Mouse (Mus musculus) lung, postnatal 0 days (tissue): Measurements from ENCODE around the gene Icam1. TPM values are rescaled to one million over a fixed set of nuclear protein-coding genes. Genes with fewer than 3 reads are reported as not detected.

Experiments
- ATAC-seq: fragments of 200-750 bp; cut with Nextera tagmentation; 2 replicates; pipeline ENCODE4 v1.8.0; 2017; ENCODE audit warnings: moderate library complexity
- DNase-seq: peaks from one replicate; pipeline ENCODE4 v3.0.0-alpha.2; 2016; ENCODE audit warnings: low spot score
- H3K27ac ChIP-seq: fragments of 300-500 bp; sonication (generic); 2 replicates; pipeline ENCODE4 v1.5.1; 2014; ENCODE audit warnings: antibody characterized with exemption, mild to moderate bottlenecking, low read length, mixed read lengths
- H3K27me3 ChIP-seq: fragments of 300-500 bp; sonication (generic); replicated peaks from 2 replicates; pipeline ENCODE4 v1.6.1; 2014; ENCODE audit warnings: low read length, mixed read lengths; ENCODE audit not compliant: insufficient read depth
- H3K36me3 ChIP-seq: fragments of 300-500 bp; sonication (generic); 2 replicates; pipeline ENCODE4 v1.6.1; 2014; ENCODE audit warnings: low read length, mixed read lengths; ENCODE audit not compliant: insufficient read depth
- H3K4me1 ChIP-seq: fragments of 300-500 bp; sonication (generic); 2 replicates; pipeline ENCODE4 v1.6.1; 2014; ENCODE audit warnings: antibody characterized with exemption, low read depth, low read length, mixed read lengths; ENCODE audit not compliant: insufficient read depth
- H3K4me2 ChIP-seq: fragments of 300-500 bp; sonication (generic); replicated peaks from 2 replicates; pipeline ENCODE4 v1.6.1; 2014; ENCODE audit warnings: low read depth, mild to moderate bottlenecking, low read length, moderate library complexity, mixed read lengths
- H3K4me3 ChIP-seq: fragments of 300-500 bp; sonication (generic); 2 replicates; pipeline ENCODE4 v1.5.1; 2014; ENCODE audit warnings: low read depth, low read length
- H3K9ac ChIP-seq: fragments of 300-500 bp; sonication (generic); replicated peaks from 2 replicates; pipeline ENCODE4 v1.6.1; 2014; ENCODE audit warnings: low read depth, mild to moderate bottlenecking
- H3K9me3 ChIP-seq: fragments of 300-500 bp; sonication (generic); 2 replicates; pipeline ENCODE4 v1.6.1; 2016; ENCODE audit warnings: low read length, mixed read lengths
- CTCF ChIP-seq: IDR thresholded peaks from 2 replicates; pipeline ENCODE4 v1.5.1; 2016; ENCODE audit warnings: antibody characterized with exemption, mild to moderate bottlenecking
- EP300 ChIP-seq: IDR thresholded peaks from 2 replicates; pipeline ENCODE4 v1.6.1; 2016; ENCODE audit warnings: antibody characterized with exemption, mild to moderate bottlenecking, control low read depth
- WGBS: fragments of 180-500 bp; shearing (Covaris S2); extraction: QIAGEN DNeasy Blood & Tissue Kit; methylation state at CpG from one replicate; pipeline ENCODE4 v1.1.7; 2014; 5-methylcytosine and 5-hydroxymethylcytosine counted together
- polyA plus RNA-seq: library from polyadenylated mRNA; unstranded; fragments of >200 nt; fragmentation: Nextera tagmentation; extraction: Ambion mirVana; gene quantifications from 2 replicates; pipeline ENCODE4 v1.2.1, GENCODE M21; 2015

Icam1 gene
- polyA plus RNA-seq, 1 experiment from 2014 or later: 236 TPM

DNA sequence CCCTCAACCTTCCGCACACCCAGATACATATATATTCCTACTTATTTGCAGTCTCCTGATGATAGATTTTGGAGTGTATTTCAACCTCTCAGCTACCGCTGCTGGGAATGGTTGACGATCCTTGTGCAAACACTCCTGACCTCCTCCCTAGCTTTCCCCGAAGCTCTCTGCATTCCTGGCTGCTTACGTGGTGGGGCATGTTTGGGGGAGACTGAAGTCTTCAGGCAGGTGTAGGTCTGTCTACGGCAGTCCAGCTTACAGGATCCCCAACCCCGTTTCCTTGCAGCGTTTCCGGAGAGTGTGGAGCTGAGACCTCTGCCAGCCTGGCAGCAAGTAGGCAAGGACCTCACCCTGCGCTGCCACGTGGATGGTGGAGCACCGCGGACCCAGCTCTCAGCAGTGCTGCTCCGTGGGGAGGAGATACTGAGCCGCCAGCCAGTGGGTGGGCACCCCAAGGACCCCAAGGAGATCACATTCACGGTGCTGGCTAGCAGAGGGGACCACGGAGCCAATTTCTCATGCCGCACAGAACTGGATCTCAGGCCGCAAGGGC lies 9.5 kb downstream of the Icam1 start:
- WGBS: 50% methylated on average over 19 of the region's 19 CpGs
- Histone ChIP-seq H3K9me3 (no peaks in the 10 kb centered on the region), H3K4me2 (peak overlapping the region; percentile 55), H3K9ac (peak overlapping the region; percentile 69), H3K27ac (peak overlapping the region; percentile 97), H3K27me3 (0 out of 2 replicates have a peak, but pooled peaks cover 2% of the 10 kb centered on the region), H3K4me1 (0 out of 2 replicates have a peak, but pooled peaks cover 7% of the 10 kb centered on the region), H3K36me3 (0 out of 2 replicates have a peak, but pooled peaks cover 9% of the 10 kb centered on the region), H3K4me3 (peak overlapping the region; percentile 38)
- ATAC-seq: peak; percentile 84
- DNase-seq: peak; percentile 95
- no peak for TF ChIP-seq CTCF
- TF ChIP-seq EP300: peak; percentile 99

DNA sequence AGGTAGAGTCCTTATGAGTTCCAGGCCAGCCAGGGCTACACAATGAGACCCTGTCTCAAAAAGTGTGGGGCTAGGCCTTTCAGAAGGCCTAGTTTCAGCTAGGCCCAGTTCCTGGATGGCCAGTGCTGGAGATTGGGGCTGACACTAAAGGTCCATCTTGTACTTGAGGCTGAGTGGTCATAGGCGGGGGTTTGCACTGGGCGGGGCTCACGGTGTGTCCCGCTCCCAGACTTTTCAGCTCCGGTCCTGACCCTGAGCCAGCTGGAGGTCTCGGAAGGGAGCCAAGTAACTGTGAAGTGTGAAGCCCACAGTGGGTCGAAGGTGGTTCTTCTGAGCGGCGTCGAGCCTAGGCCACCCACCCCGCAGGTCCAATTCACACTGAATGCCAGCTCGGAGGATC lies 11.1 kb downstream of the Icam1 start:
- Histone ChIP-seq H3K4me1 (0 out of 2 replicates have a peak, but pooled peaks cover 4% of the 10 kb centered on the region), H3K9me3 (no peaks in the 10 kb centered on the region), H3K27ac (peak overlapping the region; percentile 97), H3K36me3 (0 out of 2 replicates have a peak, but pooled peaks cover 5% of the 10 kb centered on the region), H3K27me3 (peaks cover 2% of the 10 kb centered on the region; the same call in 1 of the 2 replicates), H3K9ac (peak overlapping the region; percentile 69), H3K4me2 (peak overlapping the region; percentile 55), H3K4me3 (peak overlapping the region; percentile 38)
- ATAC-seq: no peak
- 36% methylated on average over 12 of the region's 12 CpGs for WGBS
- TF ChIP-seq EP300 (no peak), CTCF (no peak)
- DNase-seq: no peak

DNA sequence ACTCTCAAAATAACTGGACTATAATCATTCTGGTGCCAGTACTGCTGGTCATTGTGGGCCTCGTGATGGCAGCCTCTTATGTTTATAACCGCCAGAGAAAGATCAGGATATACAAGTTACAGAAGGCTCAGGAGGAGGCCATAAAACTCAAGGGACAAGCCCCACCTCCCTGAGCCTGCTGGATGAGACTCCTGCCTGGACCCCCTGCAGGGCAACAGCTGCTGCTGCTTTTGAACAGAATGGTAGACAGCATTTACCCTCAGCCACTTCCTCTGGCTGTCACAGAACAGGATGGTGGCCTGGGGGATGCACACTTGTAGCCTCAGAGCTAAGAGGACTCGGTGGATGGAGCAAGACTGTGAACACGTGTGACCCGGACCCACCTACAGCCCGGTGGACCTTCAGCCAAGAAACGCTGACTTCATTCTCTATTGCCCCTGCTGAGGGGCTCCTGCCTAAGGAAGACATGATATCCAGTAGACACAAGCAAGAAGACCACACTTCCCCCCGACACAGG lies 12.0 kb downstream of the Icam1 start:
- no peaks in the 10 kb centered on the region for H3K9me3 ChIP-seq
- ATAC-seq (no peak), DNase-seq (no peak)
- H3K36me3 ChIP-seq: 0 out of 2 replicates have a peak, but pooled peaks cover 5% of the 10 kb centered on the region
- TF ChIP-seq EP300: no peak
- no peak for TF ChIP-seq CTCF
- H3K4me3 ChIP-seq: peak overlapping the region; percentile 38; the same call in 1 of the 2 replicates
- 0 out of 2 replicates have a peak, but pooled peaks cover 6% of the 10 kb centered on the region for H3K4me1 ChIP-seq
- no peak overlapping the region for H3K9ac ChIP-seq
- H3K27me3 ChIP-seq: peaks cover 5% of the 10 kb centered on the region; the same call in 1 of the 2 replicates
- H3K4me2 ChIP-seq: peak overlapping the region; percentile 55
- WGBS: 60% methylated on average over 8 of the region's 8 CpGs
- no peak overlapping the region for H3K27ac ChIP-seq

DNA sequence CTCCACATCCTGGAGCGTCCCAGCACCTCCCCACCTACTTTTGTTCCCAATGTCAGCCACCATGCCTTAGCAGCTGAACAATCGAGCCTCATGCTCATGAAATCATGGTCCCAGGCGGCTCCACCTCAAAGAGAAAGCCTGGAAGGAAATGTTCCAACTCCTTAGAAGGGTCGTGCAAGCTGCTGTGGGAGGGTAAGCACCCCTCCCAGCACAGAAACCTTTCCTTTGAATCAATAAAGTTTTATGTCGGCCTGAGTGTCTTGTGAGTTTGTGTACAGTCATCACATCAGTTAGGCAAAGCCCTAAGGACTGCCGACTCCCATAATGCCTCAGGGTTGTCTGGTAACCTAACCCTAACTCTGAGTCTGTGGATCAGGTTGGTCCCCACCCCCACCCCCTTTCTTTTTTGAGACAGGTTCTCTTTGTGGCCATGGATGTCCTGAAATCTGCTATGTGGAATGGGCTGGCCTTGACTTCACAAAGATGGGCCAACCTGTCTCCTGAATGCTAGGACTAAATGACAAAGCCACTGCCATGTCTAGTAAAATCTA lies 12.8 kb downstream of the Icam1 start:
- 0 out of 2 replicates have a peak, but pooled peaks cover 5% of the 10 kb centered on the region for H3K36me3 ChIP-seq
- ATAC-seq (no peak), DNase-seq (no peak)
- H3K9me3 ChIP-seq: no peaks in the 10 kb centered on the region
- TF ChIP-seq EP300 (no peak), CTCF (no peak)
- no peak overlapping the region for H3K4me3 ChIP-seq
- H3K27ac ChIP-seq: no peak overlapping the region
- H3K9ac ChIP-seq: no peak overlapping the region
- 62% methylated on average over 6 of the region's 6 CpGs for whole genome bisulfite sequencing
- no peak overlapping the region for H3K4me2 ChIP-seq
- peaks cover 11% of the 10 kb centered on the region; the same call in 1 of the 2 replicates for H3K27me3 ChIP-seq
- H3K4me1 ChIP-seq: peaks cover 8% of the 10 kb centered on the region; the same call in 1 of the 2 replicates

DNA sequence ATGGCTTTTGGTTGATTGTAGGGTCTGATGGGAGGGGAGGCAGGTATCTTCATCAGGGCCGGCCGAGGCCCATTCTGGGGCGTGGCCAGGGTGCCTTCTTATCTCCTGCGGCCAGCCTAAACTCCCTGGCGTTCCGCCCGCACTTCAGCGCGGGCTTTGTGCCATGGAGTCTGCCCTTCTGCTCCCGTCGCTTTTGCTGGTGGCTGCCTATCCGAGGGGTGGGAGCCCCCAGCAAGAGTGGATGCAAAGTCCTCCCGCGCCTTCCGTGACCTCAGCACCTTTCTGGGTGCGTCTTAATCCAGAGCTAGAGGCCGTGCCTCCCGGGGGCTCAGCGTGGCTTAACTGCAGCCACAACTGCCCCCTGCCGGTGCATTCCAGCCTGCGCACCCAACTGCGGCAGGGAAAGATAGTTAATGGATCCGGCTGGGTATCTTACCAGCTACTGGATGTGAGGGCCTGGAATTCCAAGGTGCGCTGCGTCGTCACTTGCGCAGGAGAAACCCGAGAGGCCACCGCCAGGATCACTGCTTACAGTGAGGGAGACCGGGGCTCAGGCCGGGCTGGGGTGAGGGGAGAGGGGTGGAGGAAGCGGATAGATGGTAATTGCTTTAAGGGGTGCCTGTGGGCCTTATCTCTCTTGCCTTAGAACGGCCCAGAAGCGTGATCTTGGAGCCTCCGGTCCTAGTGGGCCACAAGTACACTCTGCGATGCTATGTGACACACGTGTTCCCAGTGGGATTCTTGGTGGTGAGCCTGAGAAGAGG lies 13.7 kb downstream of the Icam1 start, which contains the start of gene Icam4:
Gene Icam4 (plus strand): TSS at position 83 of the 764 bp plus-strand sequence.
- DNase-seq (peak; percentile 90), ATAC-seq (peak; percentile 37)
- TF ChIP-seq CTCF (peak; percentile 93), EP300 (no peak)
- H3K4me3 ChIP-seq: peak within 1 kb of the TSS; percentile 46; the same call in 1 of the 2 replicates
- H3K9me3 ChIP-seq: no peaks in the 10 kb centered on the region
- H3K4me1 ChIP-seq: peaks cover 8% of the 10 kb centered on the region; the same call in 1 of the 2 replicates
- WGBS: 1% methylated on average over 37 of the region's 37 CpGs
- peak within 1 kb of the TSS; percentile 85 for H3K4me2 ChIP-seq
- peak within 1 kb of the TSS; percentile 40 for H3K27ac ChIP-seq
- H3K27me3 ChIP-seq: peaks cover 13% of the 10 kb centered on the region
- H3K36me3 ChIP-seq: 0 out of 2 replicates have a peak, but pooled peaks cover 5% of the 10 kb centered on the region
- H3K9ac ChIP-seq: 0 out of 2 replicates have a peak within 1 kb of the TSS, but pooled peaks have one; percentile 2
